Mouse (Mus musculus): ENCODE results near the gene Otulin.

Otulin gene

DNA sequence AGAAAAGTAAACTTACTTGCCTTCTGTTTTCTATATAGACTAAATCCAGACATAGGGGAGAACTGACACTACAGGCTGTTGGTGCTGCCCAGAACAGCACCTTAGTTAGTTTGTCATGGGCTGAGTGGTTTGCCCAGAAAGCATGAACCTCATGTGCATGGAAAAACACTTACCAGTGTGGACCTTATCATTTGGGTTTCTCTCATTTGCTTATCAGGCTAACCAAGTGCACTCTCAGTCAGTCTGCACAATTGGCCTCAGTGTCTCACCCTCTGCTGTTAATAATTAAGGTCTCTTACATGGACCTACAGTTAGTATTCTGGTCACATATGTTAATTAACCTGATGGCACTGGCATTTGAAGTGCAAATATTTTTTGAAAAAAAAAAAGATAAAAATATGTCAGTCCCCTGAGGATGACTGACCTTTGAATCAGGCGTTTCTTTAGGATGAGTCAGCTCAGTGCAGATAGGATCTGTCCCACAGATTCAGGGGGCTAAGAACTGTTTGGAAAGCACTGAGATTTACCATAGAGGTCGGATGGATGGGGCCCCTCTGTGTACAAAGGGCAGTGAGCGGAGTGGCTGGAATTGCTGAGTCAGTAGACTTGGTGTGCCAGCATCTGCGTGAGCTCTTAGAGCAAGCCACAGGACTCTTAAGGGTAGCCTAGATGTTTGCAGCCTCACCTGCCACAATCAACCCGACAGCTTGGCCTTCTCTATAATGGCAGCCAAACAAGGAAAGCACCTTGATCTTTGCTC is 124.2 kb downstream of the Otulin start:
- DNase-seq (ENCODE audit: low spot score in 2 of 2): no peak

DNA sequence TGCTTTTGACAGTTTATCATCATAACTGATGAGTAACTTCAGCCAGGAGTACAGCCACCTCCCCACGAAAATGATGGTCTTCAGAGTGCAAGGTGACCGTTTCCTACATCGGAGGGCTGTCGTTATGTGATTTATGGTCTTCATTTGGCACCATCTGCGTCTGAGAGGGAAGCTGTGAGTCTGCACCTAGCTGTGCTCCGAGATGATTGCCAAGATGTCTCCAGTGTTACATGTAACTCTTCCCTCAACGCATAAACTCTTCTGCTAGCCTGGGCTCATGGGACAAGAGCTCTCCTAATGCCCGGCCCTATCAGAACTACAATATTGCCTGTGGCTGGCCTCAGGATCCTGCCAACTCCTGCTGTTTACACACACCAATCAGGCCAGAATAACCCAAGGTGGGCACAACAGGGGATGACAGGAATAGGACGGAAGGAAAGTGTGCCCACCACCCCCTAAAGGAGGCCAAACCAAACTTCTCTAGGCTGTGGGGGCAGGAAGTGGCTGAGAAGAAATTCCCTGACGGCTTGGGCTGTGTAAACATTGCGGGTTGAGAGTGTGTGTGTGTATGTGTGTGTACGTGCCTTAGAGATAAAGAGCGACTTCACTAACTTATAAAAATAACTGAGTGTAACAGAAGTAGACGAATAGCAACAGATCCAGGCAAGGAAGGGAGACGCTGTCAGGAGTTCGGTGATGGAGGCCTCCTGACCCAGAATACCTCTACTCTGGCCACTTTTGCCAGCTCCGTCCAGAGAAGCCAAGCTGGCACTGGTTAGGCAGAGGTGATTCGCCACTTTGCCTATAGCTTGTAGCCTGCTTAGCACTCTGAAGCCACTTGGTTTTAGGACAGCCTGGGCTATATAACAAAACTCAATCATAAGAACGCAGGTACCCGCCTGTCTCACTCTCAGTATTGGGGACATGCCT is 126.4 kb downstream of the Otulin start:
- no peak for DNase-seq (ENCODE audit: low spot score in 2 of 2)

DNA sequence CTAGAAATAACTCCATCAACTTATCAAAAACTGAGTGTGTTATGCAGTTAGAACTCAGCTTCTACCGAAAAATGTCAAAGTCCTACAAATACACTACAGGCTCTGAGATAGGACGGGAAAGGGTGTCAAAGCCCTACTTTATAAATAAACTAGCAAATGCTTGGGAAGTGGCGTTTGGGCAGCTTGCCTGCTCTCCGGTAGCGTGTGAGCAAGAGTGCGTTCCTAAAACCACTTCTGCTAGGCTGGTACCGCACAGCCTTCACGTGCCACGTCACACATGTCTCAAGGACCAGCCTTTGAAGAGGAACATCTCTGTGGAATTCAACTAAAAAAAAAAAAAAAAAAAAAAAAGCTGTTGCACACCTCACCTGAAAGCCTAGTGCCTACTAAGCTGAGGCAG is 127.3 kb downstream of the Otulin start:
- no peak for DNase-seq (ENCODE audit: low spot score in 2 of 2)

DNA sequence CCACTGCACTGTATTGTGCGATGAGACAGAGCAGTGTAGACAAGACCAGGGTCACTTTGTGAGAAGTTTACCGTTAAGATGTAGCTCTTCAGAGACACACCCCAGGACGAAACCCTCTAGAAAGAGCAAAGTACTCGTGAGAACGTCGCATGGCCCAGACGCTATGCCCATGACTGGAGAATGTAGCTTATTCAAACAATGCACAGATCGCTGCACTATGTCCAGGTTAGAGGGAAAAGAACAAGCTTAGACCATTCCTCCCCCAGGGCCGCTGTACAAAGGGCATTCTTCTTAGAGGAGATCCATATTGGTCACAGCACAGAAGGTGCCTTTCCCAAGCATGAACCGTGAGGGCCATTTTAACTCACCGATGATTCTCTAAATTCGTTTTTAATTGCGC is 128.2 kb downstream of the Otulin start:
- no peak for DNase-seq (ENCODE audit: low spot score in 2 of 2)

DNA sequence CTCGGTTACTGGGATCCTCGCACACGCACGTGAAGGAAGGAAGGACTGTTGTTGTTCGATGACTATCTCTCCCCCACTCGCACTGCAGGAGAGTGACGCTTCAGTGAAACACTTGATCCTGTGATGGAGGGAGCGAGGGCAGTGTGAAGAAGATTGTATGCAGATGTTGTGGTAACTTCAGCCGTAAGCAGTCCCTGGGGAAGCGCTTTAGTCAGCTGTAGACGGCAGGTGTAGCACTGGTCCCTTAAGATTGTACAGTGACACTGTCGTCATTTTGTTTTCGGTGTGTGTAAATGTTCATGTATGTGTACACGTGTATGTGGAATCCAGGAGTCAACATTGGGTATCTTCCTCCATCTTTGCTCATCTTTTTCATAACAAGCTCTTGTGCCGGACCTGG is 130.1 kb downstream of the Otulin start:
- no peak for DNase-seq (ENCODE audit: low spot score in 2 of 2)

DNA sequence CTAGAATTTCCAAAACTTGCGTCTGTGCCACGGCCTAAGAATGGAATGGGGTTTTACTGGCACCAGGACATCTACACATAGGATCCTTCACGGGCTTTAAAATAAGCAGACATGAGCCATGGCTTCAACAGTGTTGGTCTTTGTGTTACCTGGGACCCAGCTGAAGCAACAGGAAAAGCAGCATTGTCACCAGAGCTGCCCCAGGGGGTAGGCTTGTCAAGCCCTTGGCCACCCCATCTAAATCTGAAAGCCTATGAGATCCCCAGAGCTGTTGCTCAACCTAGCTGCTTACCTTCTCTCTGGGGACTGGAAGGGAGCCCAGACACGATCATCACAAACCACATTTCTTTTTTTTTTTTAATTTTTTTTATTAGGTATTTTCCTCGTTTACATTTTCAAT is 132.4 kb downstream of the Otulin start:
- DNase-seq (ENCODE audit: low spot score in 2 of 2): no peak

DNA sequence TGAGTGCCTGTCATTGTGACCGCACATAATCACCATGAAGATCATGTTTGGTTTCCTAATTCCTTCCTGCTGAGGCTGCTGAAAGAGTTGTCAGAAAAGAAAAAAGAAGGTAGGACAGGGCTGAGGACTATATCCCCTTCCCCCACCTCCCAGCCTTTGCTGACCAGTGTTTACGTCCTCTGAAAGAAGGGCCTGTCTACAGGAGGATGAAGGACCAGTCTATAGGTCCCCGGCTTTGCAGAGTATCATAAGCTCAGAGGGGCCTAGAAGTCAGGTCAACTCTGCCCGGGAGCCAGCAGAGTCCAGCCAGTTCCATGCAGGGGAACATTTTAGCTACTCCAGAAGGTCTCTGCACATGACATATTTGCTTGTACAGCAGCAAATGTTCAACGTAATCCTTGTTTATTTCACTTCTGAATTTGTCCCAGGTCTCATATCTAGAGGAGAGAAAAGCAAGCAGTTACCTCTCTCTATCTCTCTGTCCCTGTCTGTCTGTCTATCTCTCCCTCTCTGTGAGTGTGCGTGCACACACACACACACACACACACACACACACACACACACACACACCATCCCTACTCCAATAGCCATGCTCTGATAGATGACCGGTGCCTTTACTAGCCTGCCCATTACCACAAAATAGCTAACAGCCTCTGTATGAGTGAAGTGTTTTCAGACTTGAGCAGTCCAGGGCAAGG is 133.0 kb downstream of the Otulin start:
- DNase-seq (ENCODE audit: low spot score in 2 of 2): no peak

DNA sequence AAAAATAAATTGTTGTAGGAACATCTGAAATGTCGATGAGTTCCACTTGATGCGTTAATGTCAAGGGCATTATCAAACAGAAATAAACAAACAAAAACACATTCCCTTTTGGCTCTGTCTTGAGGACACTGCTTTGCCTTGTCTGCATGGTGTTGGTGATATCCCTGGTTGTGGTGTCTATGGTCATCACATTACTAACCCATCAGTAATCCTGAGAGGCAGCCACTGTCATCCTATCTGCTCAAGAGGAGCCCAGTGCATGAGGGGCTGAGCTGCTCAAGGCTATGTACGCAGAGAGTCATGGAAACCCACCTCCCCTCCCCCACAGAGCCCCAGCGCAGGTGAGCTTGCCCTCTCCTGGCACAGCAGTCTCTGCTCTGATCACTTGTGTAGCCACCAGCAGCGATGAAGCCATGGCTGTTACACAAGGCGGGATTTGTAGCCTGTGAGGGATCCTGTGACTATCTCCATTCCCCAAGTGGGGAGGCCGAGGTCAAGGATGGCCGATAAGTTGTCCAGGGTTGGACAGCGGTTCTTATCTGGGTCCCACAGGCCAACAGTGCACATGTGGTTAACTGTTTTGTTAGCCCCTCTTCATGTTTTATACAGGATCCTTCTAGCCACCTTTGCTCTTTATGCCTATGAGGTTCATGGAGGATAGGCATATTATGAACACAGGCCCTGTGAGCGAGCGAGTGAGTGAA is 133.7 kb downstream of the Otulin start:
- no peak for DNase-seq (ENCODE audit: low spot score in 2 of 2)

DNA sequence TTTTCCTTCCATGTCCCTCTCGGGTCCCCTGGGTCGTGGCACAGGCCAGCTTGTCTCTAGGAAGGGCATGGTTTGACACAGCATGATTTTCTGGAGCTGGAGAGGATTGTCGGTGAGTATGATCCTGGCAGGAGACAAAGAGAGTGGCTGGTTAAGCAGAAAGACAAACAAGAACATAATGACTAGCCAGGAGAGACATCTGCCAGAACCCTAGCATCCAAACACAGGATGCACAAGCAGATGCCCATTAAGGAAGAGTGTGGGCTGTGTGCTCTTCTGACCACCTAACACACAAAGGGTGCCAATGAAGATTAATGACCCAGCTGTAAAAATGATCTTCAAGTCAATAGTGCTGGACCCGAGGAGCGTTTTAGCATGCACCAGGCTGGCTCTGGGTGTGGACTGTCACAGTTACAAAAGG is 134.5 kb downstream of the Otulin start:
- no peak for DNase-seq (ENCODE audit: low spot score in 2 of 2)

DNA sequence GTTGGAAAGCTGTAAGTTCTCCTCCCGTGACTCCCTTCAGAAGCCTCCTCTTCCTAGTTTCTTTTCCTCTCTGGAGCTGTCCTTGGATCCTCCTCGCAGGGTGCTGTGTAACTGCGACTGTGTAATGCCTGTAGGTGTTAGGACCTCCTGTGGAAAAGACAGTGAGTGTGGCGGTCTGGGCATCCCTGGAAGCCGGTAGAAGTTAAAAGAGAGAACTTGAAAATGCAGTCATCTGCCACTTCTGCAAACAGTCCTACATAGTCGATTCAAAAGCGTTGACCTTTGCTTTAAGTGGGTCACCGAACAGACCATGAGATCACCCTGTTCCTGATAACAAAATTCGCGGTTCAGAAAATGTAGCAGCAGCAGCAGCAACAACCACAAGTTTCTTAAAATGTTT is 137.0 kb downstream of the Otulin start:
- no peak for DNase-seq (ENCODE audit: low spot score in 2 of 2)

DNA sequence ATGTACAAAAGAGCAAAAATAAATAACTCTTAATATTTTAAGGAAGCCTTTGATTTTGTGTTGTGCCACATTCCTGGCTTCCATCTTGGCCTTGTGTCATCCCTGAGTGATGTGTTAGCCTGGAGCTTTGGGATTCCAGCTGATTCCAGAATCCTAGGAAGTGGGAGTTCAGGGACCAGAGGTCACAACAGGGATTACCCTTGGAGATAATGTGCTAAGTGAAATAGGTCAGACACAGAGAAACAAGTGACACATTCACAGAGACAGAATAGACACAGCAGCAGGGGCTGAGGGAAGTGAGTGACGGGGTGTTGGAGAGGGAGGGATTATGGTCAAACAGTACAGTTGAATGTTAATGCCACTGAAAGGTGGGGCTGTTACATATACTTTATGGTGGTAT is 137.8 kb downstream of the Otulin start:
- DNase-seq (ENCODE audit: low spot score in 2 of 2): no peak

All from thymus, postnatal 10 days (tissue).